Mouse (Mus musculus) megakaryocyte, adult 5-6 weeks (primary cell): ENCODE measurements around the gene Tagap. TPM values are rescaled to one million over a fixed set of nuclear protein-coding genes. Genes with fewer than 3 reads are reported as not detected.
"Not testable (repeated sequence)": the region's sequence is repeated elsewhere in the genome, so short reads cannot be mapped to it uniquely, and the experiment has no call there.

ENCODE experiments used
- ATAC-seq: 2 replicates; pipeline ENCODE4 v1.8.0; 2016; ENCODE audit warnings: mild to moderate bottlenecking, inconsistent platforms; ENCODE audit not compliant: poor library complexity, severe bottlenecking
- total RNA-seq, 2 experiments: library from RNA; stranded (forward) in 1 of 2; stranded (reverse) in 1 of 2; fragments of 153-499, 151-499 nt in 1 of 2; fragments of 221-1000, 200-1000 nt in 1 of 2; gene quantifications; 2 replicates each; pipeline versions ENCODE4 v1.2.3 to v1.2.4; 2015 to 2017

Gene Tagap
- total RNA-seq, 2 experiments from 2014 or later = 62.1 to 83.9 TPM

- ATAC-seq = not testable (repeated sequence)
These were observed 38.6 kb downstream of the Tagap start for GRCm38 (mm10) chr17:7964398-7964797.

DNA sequence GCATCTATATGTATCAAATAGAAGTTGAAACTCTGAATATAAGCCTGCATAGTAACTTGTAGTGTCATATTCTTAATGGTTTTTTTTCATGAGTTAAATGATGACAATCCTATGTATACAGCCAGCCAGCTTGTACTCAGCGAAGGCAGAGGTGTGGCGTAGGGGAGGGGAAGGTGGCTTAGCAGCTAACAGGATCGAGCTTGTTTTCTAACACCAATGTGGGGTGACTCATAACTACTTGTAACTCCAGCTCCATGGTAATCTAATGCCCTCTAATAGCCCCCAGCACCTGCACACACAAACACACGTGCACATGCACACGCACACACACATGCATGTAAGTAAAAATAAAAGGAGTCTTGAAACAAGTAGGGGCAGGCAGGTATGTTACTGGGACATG, 42.7 kb downstream of the Tagap start:
- ATAC-seq = not testable (repeated sequence)

DNA sequence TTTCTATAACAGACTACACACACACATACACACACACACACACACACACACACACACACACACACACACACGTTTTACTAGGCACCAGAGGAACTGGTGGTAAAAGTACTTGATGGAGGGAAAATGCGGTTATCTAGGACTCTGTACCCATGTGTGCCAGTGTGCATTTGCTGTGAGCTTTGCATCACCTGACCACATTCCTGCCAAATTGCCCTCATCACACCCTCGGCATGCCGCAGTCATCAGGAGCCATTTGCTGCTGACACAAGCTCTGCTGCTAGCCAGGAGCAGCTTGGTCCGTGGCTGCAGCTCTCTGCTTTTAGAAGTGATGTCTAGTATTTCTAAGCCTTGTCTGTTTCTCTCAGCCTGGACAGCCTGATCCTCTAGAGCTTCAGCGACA, 44.0 kb downstream of the Tagap start:
- not testable (repeated sequence) for ATAC-seq

- peak; percentile 77 for ATAC-seq
These were observed 57.7 kb downstream of the Tagap start for GRCm38 (mm10) chr17:7983484-7983883.

Other genes starting within 250 kb of the Tagap start
- gene Fndc1, start 98.7 kb upstream of the Tagap start, total RNA-seq (2015) = not detected in 2 replicates
- not detected in 2 replicates for gene Fndc1, start 98.7 kb upstream of the Tagap start, total RNA-seq (2017)
- gene Rsph3a, start 19.6 kb downstream of the Tagap start, total RNA-seq (2015) = 33.5 and 43.2 TPM in 2 replicates
- gene Rsph3a, start 19.6 kb downstream of the Tagap start, total RNA-seq (2017) = 17.9 and 26.0 TPM in 2 replicates
- not detected in 2 replicates for gene Gm49673, start 221.8 kb downstream of the Tagap start, total RNA-seq (2015)
- not detected in 2 replicates for gene Gm49673, start 221.8 kb downstream of the Tagap start, total RNA-seq (2017)
- 54.1 and 63.1 TPM in 2 replicates for gene Rnaset2a, start 222.1 kb downstream of the Tagap start, total RNA-seq (2015)
- gene Rnaset2a, start 222.1 kb downstream of the Tagap start, total RNA-seq (2017) = 48.7 and 54.6 TPM in 2 replicates
- 18.0 and 25.5 TPM in 2 replicates for gene Fgfr1op, start 239.5 kb downstream of the Tagap start, total RNA-seq (2015)
- gene Fgfr1op, start 239.5 kb downstream of the Tagap start, total RNA-seq (2017) = 23.4 and 29.7 TPM in 2 replicates